Mouse (Mus musculus) ES-E14 (cell line): ENCODE measurements around the gene Ccr5. TPM values are rescaled to one million over a fixed set of nuclear protein-coding genes. Genes with fewer than 3 reads are reported as not detected.
"Not testable (repeated sequence)": the region's sequence is repeated elsewhere in the genome, so short reads cannot be mapped to it uniquely, and the experiment has no call there.

ENCODE experiments used
- DNase-seq: peaks from one replicate; pipeline ENCODE4 v3.0.0-alpha.2; 2013; ENCODE audit warnings: low read depth, low spot score
- H3K27ac ChIP-seq: 2 replicates; pipeline ENCODE4 v1.5.1; 2012; ENCODE audit warnings: low read depth, mild to moderate bottlenecking, low read length, moderate library complexity, mixed read lengths; ENCODE audit not compliant: poor library complexity, insufficient read depth, severe bottlenecking
- H3K36me3 ChIP-seq: 2 replicates; pipeline ENCODE4 v1.6.1; 2012; ENCODE audit warnings: mild to moderate bottlenecking, low read length, moderate library complexity, mixed read lengths; ENCODE audit not compliant: control insufficient read depth, poor library complexity, insufficient read depth, severe bottlenecking
- H3K4me1 ChIP-seq, 2 experiments: fragments of 150-350 bp in 1 of 2; sonication (generic) in 1 of 2; 2 replicates each; pipeline ENCODE4 v1.6.1; 2012; ENCODE audit warnings: low read length in 2 of 2, mild to moderate bottlenecking in 1 of 2, mixed read lengths in 1 of 2; ENCODE audit not compliant: control insufficient read depth in 2 of 2, insufficient read depth in 2 of 2, poor library complexity in 1 of 2
- H3K4me3 ChIP-seq, 2 experiments: fragments of 150-350 bp in 1 of 2; sonication (generic) in 1 of 2; 2 replicates each; pipeline ENCODE4 v1.5.1; 2012; ENCODE audit warnings: low read length in 2 of 2, low read depth in 1 of 2, mild to moderate bottlenecking in 1 of 2, mixed read lengths in 1 of 2; ENCODE audit not compliant: insufficient read depth in 1 of 2, poor library complexity in 1 of 2, severe bottlenecking in 1 of 2
- H3K9ac ChIP-seq: 2 replicates; pipeline ENCODE4 v1.6.1; 2012; ENCODE audit warnings: low read depth, mild to moderate bottlenecking, low read length, mixed read lengths; ENCODE audit not compliant: poor library complexity, insufficient read depth, severe bottlenecking
- H3K9me3 ChIP-seq: fragments of 150-350 bp; sonication (generic); 2 replicates; pipeline ENCODE4 v1.6.1; 2012; ENCODE audit warnings: low read depth, mild to moderate bottlenecking, low read length; ENCODE audit not compliant: control insufficient read depth, insufficient read depth
- CHD2 ChIP-seq: IDR thresholded peaks from 2 replicates; pipeline ENCODE4 v1.6.1; 2014; ENCODE audit warnings: mild to moderate bottlenecking, low read depth, low read length, inconsistent platforms
- HCFC1 ChIP-seq: IDR thresholded peaks from 2 replicates; pipeline ENCODE4 v1.6.1; 2012; ENCODE audit warnings: low read length, inconsistent platforms, borderline replicate concordance; ENCODE audit not compliant: insufficient read depth
- MAFK ChIP-seq: IDR thresholded peaks from 2 replicates; pipeline ENCODE4 v1.6.1; 2014; ENCODE audit warnings: mild to moderate bottlenecking, low read depth, low read length, inconsistent platforms; ENCODE audit not compliant: insufficient read depth
- ZC3H11A ChIP-seq: IDR thresholded peaks from 2 replicates; pipeline ENCODE4 v1.6.1; 2012; ENCODE audit warnings: low read depth, mild to moderate bottlenecking, inconsistent platforms, low read length, borderline replicate concordance
- ZNF384 ChIP-seq: IDR thresholded peaks from 2 replicates; pipeline ENCODE4 v1.6.1; 2012; ENCODE audit warnings: low read depth, low read length, inconsistent platforms
- in situ Hi-C, 2 experiments: fragments of 600-800 bp; cut with MboI; formaldehyde crosslinking; loops; one replicate each; pipeline ENCODE4 v1.15.1; 2025; ENCODE audit warnings: low sequenced_read_pairs in 2 of 2, inconsistent platforms in 1 of 2; ENCODE audit not compliant: unreplicated experiment in 2 of 2
- total RNA-seq: library from RNA; depleted of rRNA; stranded (reverse); fragments of 300-350 nt; gene quantifications from 2 replicates; pipeline ENCODE4 v1.2.3, GENCODE M21; 2012; rRNA removed

Gene Ccr5
- not detected in 2 replicates for total RNA-seq

DNA sequence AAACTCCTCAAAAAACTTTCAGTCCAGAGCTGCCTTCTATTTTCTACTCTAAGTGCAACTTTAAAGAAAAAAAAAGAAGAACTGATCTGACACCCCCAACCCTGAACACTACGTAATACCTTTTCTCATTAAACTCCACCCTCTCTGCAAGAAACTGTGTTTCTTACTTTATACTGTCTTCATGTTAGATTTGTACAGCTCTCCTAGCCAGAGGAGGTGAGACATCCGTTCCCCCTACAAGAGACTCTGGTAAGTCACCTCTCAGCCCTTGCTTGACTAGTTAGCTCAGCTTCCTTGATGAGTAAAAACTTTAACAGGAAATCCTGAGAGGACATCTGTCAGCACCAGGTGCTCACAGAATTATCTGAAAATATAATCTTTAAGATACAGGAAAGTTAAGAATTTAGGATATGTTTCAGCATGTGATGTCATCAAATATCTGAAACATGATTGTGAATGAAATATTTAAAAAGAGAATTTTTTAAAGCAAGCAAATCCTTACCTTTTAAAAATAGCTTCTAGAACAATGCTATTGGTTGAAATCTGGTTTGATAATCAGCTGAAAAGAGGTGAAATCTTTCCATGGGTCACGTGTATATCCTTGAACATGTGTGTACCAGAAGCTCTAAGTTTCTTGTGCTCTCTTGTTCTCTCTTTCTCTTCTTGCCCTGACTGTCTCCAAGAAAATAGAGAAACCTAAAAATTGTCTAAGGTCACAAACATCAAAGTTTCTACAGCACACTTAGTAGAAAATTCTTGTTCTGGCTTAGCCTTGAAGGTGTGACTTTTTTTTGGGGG is at the start of gene Ccr5:
Gene Ccr5, plus strand, starts transcription at position 157 of the 798 bp plus-strand sequence.
- H3K4me1 ChIP-seq, result no peaks in the 10 kb centered on the region
- H3K9ac ChIP-seq, result no peak within 1 kb of the TSS
- no peaks in the 10 kb centered on the region for H3K9me3 ChIP-seq
- no peak within 1 kb of the TSS for H3K4me3 ChIP-seq
- H3K27ac ChIP-seq, result no peak within 1 kb of the TSS
- no peaks in the 10 kb centered on the region for H3K36me3 ChIP-seq
- in situ Hi-C loops, result no loop called here
- DNase-seq, result no peak
- TF ChIP-seq CHD2 (no peak), ZC3H11A (no peak), MAFK (no peak), ZNF384 (no peak), HCFC1 (no peak)

DNA sequence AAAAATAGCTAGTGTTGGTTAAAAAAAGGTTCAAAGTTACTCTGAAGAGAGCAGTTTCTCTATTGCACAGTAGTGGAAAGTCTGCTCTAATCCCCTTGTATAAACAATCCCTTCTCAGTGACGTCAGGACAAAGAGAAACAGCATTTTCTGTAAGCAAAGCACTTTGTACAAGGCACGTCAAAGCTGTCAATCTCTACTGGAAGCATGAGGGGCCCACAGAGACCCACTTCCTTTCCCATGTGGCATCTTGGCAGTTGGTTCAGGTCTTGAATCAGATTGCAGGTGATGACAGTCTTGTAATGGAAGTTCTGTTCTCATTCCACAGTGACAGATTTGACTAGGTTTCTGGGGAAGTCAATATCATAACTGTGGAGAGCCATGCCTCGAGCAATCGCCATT is 41.5 kb upstream of the Ccr5 start:
- no peaks in the 10 kb centered on the region for H3K9me3 ChIP-seq
- no peak overlapping the region for H3K9ac ChIP-seq
- H3K27ac ChIP-seq, result no peak overlapping the region
- TF ChIP-seq HCFC1, result no peak
- TF ChIP-seq ZNF384, result no peak
- TF ChIP-seq CHD2, result no peak
- TF ChIP-seq MAFK, result no peak
- no peak for TF ChIP-seq ZC3H11A
- in situ Hi-C loops, result no loop called here
- no peak overlapping the region for H3K4me3 ChIP-seq
- no peaks in the 10 kb centered on the region for H3K4me1 ChIP-seq
- DNase-seq, result no peak
- H3K36me3 ChIP-seq, result no peaks in the 10 kb centered on the region

DNA sequence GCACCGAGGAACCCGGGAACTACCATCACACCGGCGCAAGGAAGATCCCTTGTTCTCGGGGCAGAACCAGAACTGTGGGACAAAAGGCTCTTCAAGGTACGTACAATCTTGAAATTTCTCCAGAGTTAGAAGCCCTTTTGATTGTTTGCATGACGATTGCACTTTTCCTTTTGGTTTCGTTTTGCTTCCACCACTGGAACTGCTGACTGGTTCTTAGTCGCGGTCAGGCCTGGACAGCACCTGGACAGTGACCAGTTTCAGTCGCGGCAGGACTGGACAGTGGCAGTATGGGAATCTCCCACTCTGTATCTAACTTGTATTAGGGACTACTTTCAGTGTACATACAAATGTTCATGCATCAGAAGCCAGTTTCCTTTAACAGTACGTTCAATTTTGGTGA is 40.9 kb upstream of the Ccr5 start:
- in situ Hi-C loops, result not testable (repeated sequence)

DNA sequence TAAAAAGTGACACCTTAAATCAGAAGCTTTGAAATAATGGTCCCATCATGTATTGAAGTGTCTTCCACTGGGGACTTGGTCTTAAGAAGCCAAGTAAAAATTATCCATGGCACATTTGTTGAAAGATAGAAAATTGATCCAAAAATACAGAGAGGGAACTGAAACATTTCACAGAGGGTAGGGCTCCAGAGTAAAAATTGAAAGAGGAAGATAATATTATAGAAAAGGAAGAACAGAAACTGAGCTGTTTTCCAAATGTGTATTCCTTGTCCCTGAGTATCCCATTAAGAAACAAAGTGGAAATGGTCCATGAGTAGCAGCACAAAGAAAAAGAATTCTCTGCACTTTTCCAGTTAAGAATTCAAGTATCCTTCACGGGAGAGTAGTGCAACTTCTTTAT is 30.9 kb upstream of the Ccr5 start:
- Histone ChIP-seq H3K9me3 (0 out of 2 replicates have a peak, but pooled peaks cover 1% of the 10 kb centered on the region), H3K4me1 (no peaks in the 10 kb centered on the region), H3K9ac (no peak overlapping the region), H3K4me3 (no peak overlapping the region), H3K27ac (no peak overlapping the region), H3K36me3 (no peaks in the 10 kb centered on the region)
- TF ChIP-seq HCFC1 (no peak), ZC3H11A (no peak), MAFK (no peak), ZNF384 (no peak), CHD2 (no peak)
- in situ Hi-C loops, result no loop called here
- no peak for DNase-seq

More for the DNA sequence above, 40.9 kb upstream of the Ccr5 start:
- H3K36me3 ChIP-seq, H3K9me3 ChIP-seq, H3K9ac ChIP-seq, H3K4me1 ChIP-seq, H3K27ac ChIP-seq, DNase-seq, H3K4me3 ChIP-seq: not testable (repeated sequence)

GRCm38 (mm10) chr9:124099127-124099526 is 22.2 kb upstream of the Ccr5 start:
- DNase-seq, result no peak
- in situ Hi-C loops, result no loop called here
- H3K9ac ChIP-seq, result no peak overlapping the region
- 0 out of 2 replicates have a peak, but pooled peaks cover 1% of the 10 kb centered on the region for H3K9me3 ChIP-seq
- no peak overlapping the region for H3K4me3 ChIP-seq
- no peaks in the 10 kb centered on the region for H3K4me1 ChIP-seq
- no peak for TF ChIP-seq ZNF384
- TF ChIP-seq CHD2, result no peak
- no peak for TF ChIP-seq MAFK
- no peak for TF ChIP-seq ZC3H11A
- no peak for TF ChIP-seq HCFC1
- no peaks in the 10 kb centered on the region for H3K36me3 ChIP-seq
- H3K27ac ChIP-seq, result no peak overlapping the region
